Mouse (Mus musculus): ENCODE measurements around the gene Gm9887. TPM values are rescaled to one million over a fixed set of nuclear protein-coding genes. Genes with fewer than 3 reads are reported as not detected.

Gene Gm9887
- polyA plus RNA-seq, 1 experiment from 2014 or later, result 2.9 TPM

GRCm38 (mm10) chr12:69413303-69413702 lies 41.0 kb upstream of the Gm9887 start:
- Histone ChIP-seq H3K4me3 (ENCODE audit: low read length) (no peak overlapping the region), H3K27me3 (ENCODE audit: control insufficient read depth, insufficient read depth, low read length) (no peaks in the 10 kb centered on the region), H3K4me2 (replicated peaks; ENCODE audit: low read depth, low read length) (no peak overlapping the region), H3K27ac (ENCODE audit: low read depth, low read length) (no peak overlapping the region), H3K4me1 (ENCODE audit: control insufficient read depth, insufficient read depth, low read length) (peaks cover 9% of the 10 kb centered on the region; the same call in 1 of the 2 replicates), H3K36me3 (ENCODE audit: control insufficient read depth, insufficient read depth, low read length) (no peaks in the 10 kb centered on the region), H3K9ac (ENCODE audit: low read depth, low read length) (no peak overlapping the region), H3K9me3 (ENCODE audit: control insufficient read depth, low read length) (no peaks in the 10 kb centered on the region)
- WGBS, result 71% methylated on average over 3 of the region's 3 CpGs
- no peak for ATAC-seq (ENCODE audit: low FRiP score, low TSS enrichment)

GRCm38 (mm10) chr12:69411936-69412335 lies 39.7 kb upstream of the Gm9887 start:
- no peak overlapping the region for H3K9ac ChIP-seq (ENCODE audit: low read depth, low read length)
- no peaks in the 10 kb centered on the region for H3K4me1 ChIP-seq (ENCODE audit: control insufficient read depth, insufficient read depth, low read length)
- no peak overlapping the region for H3K4me3 ChIP-seq (ENCODE audit: low read length)
- ATAC-seq (ENCODE audit: low FRiP score, low TSS enrichment), result no peak
- no peaks in the 10 kb centered on the region for H3K36me3 ChIP-seq (ENCODE audit: control insufficient read depth, insufficient read depth, low read length)
- H3K4me2 ChIP-seq (replicated peaks; ENCODE audit: low read depth, low read length), result no peak overlapping the region
- H3K9me3 ChIP-seq (ENCODE audit: control insufficient read depth, low read length), result no peaks in the 10 kb centered on the region
- H3K27ac ChIP-seq (ENCODE audit: low read depth, low read length), result no peak overlapping the region
- WGBS, result 27% methylated on average over 4 of the region's 4 CpGs
- no peaks in the 10 kb centered on the region for H3K27me3 ChIP-seq (ENCODE audit: control insufficient read depth, insufficient read depth, low read length)

GRCm38 (mm10) chr12:69410767-69411166 lies 38.5 kb upstream of the Gm9887 start:
- Histone ChIP-seq H3K27ac (ENCODE audit: low read depth, low read length) (no peak overlapping the region), H3K4me2 (replicated peaks; ENCODE audit: low read depth, low read length) (no peak overlapping the region), H3K4me3 (ENCODE audit: low read length) (no peak overlapping the region), H3K27me3 (ENCODE audit: control insufficient read depth, insufficient read depth, low read length) (no peaks in the 10 kb centered on the region), H3K9me3 (ENCODE audit: control insufficient read depth, low read length) (no peaks in the 10 kb centered on the region), H3K36me3 (ENCODE audit: control insufficient read depth, insufficient read depth, low read length) (no peaks in the 10 kb centered on the region), H3K9ac (ENCODE audit: low read depth, low read length) (no peak overlapping the region), H3K4me1 (ENCODE audit: control insufficient read depth, insufficient read depth, low read length) (no peaks in the 10 kb centered on the region)
- WGBS, result 52% methylated on average over 5 of the region's 5 CpGs
- ATAC-seq (ENCODE audit: low FRiP score, low TSS enrichment), result no peak

- H3K27me3 ChIP-seq (ENCODE audit: control insufficient read depth, insufficient read depth, low read length), result no peaks in the 10 kb centered on the region
- no peak overlapping the region for H3K9ac ChIP-seq (ENCODE audit: low read depth, low read length)
- H3K36me3 ChIP-seq (ENCODE audit: control insufficient read depth, insufficient read depth, low read length), result no peaks in the 10 kb centered on the region
- no peaks in the 10 kb centered on the region for H3K9me3 ChIP-seq (ENCODE audit: control insufficient read depth, low read length)
- no peak overlapping the region for H3K4me2 ChIP-seq (replicated peaks; ENCODE audit: low read depth, low read length)
- no peak for ATAC-seq (ENCODE audit: low FRiP score, low TSS enrichment)
- H3K27ac ChIP-seq (ENCODE audit: low read depth, low read length), result no peak overlapping the region
- no peaks in the 10 kb centered on the region for H3K4me1 ChIP-seq (ENCODE audit: control insufficient read depth, insufficient read depth, low read length)
- H3K4me3 ChIP-seq (ENCODE audit: low read length), result no peak overlapping the region
- WGBS, result 84% methylated on average over 13 of the region's 13 CpGs
Measured at GRCm38 (mm10) chr12:69402594-69403167, 30.4 kb upstream of the Gm9887 start.

- no peaks in the 10 kb centered on the region for H3K27me3 ChIP-seq (ENCODE audit: control insufficient read depth, insufficient read depth, low read length)
- no peak overlapping the region for H3K9ac ChIP-seq (ENCODE audit: low read depth, low read length)
- H3K4me1 ChIP-seq (ENCODE audit: control insufficient read depth, insufficient read depth, low read length), result no peaks in the 10 kb centered on the region
- no peaks in the 10 kb centered on the region for H3K36me3 ChIP-seq (ENCODE audit: control insufficient read depth, insufficient read depth, low read length)
- H3K4me3 ChIP-seq (ENCODE audit: low read length), result no peak overlapping the region
- H3K4me2 ChIP-seq (replicated peaks; ENCODE audit: low read depth, low read length), result no peak overlapping the region
- WGBS, result 71% methylated on average over 9 of the region's 9 CpGs
- no peak overlapping the region for H3K27ac ChIP-seq (ENCODE audit: low read depth, low read length)
- no peaks in the 10 kb centered on the region for H3K9me3 ChIP-seq (ENCODE audit: control insufficient read depth, low read length)
- ATAC-seq (ENCODE audit: low FRiP score, low TSS enrichment), result no peak
Measured at GRCm38 (mm10) chr12:69402100-69402499, 29.8 kb upstream of the Gm9887 start.

- Histone ChIP-seq H3K4me1 (ENCODE audit: control insufficient read depth, insufficient read depth, low read length) (no peaks in the 10 kb centered on the region), H3K36me3 (ENCODE audit: control insufficient read depth, insufficient read depth, low read length) (no peaks in the 10 kb centered on the region), H3K9ac (ENCODE audit: low read depth, low read length) (no peak overlapping the region), H3K4me3 (ENCODE audit: low read length) (no peak overlapping the region), H3K27ac (ENCODE audit: low read depth, low read length) (no peak overlapping the region), H3K27me3 (ENCODE audit: control insufficient read depth, insufficient read depth, low read length) (no peaks in the 10 kb centered on the region), H3K4me2 (replicated peaks; ENCODE audit: low read depth, low read length) (no peak overlapping the region), H3K9me3 (ENCODE audit: control insufficient read depth, low read length) (no peaks in the 10 kb centered on the region)
- 21% methylated on average over 2 of the region's 2 CpGs for WGBS
- no peak; the same call in 1 of the 2 replicates for ATAC-seq (ENCODE audit: low FRiP score, low TSS enrichment)
Measured at GRCm38 (mm10) chr12:69400871-69401286, 28.6 kb upstream of the Gm9887 start.

- Histone ChIP-seq H3K9me3 (ENCODE audit: control insufficient read depth, low read length) (no peaks in the 10 kb centered on the region), H3K4me2 (replicated peaks; ENCODE audit: low read depth, low read length) (no peak overlapping the region), H3K9ac (ENCODE audit: low read depth, low read length) (no peak overlapping the region), H3K4me3 (ENCODE audit: low read length) (no peak overlapping the region), H3K4me1 (ENCODE audit: control insufficient read depth, insufficient read depth, low read length) (no peaks in the 10 kb centered on the region), H3K27ac (ENCODE audit: low read depth, low read length) (no peak overlapping the region), H3K36me3 (ENCODE audit: control insufficient read depth, insufficient read depth, low read length) (no peaks in the 10 kb centered on the region), H3K27me3 (ENCODE audit: control insufficient read depth, insufficient read depth, low read length) (no peaks in the 10 kb centered on the region)
- WGBS, result 71% methylated on average over 4 of the region's 4 CpGs
- ATAC-seq (ENCODE audit: low FRiP score, low TSS enrichment), result no peak
Measured at GRCm38 (mm10) chr12:69400367-69400766, 28.1 kb upstream of the Gm9887 start.

- H3K4me2 ChIP-seq (replicated peaks; ENCODE audit: low read depth, low read length), result no peak overlapping the region
- no peaks in the 10 kb centered on the region for H3K36me3 ChIP-seq (ENCODE audit: control insufficient read depth, insufficient read depth, low read length)
- ATAC-seq (ENCODE audit: low FRiP score, low TSS enrichment), result no peak
- no peak overlapping the region for H3K9ac ChIP-seq (ENCODE audit: low read depth, low read length)
- no peaks in the 10 kb centered on the region for H3K4me1 ChIP-seq (ENCODE audit: control insufficient read depth, insufficient read depth, low read length)
- H3K9me3 ChIP-seq (ENCODE audit: control insufficient read depth, low read length), result no peaks in the 10 kb centered on the region
- H3K27me3 ChIP-seq (ENCODE audit: control insufficient read depth, insufficient read depth, low read length), result no peaks in the 10 kb centered on the region
- H3K27ac ChIP-seq (ENCODE audit: low read depth, low read length), result no peak overlapping the region
- WGBS, result 89% methylated on average over 6 of the region's 6 CpGs
- no peak overlapping the region for H3K4me3 ChIP-seq (ENCODE audit: low read length)
Measured at GRCm38 (mm10) chr12:69394456-69394855, 22.2 kb upstream of the Gm9887 start.

- no peaks in the 10 kb centered on the region for H3K9me3 ChIP-seq (ENCODE audit: control insufficient read depth, low read length)
- H3K27ac ChIP-seq (ENCODE audit: low read depth, low read length), result no peak overlapping the region
- no peak for ATAC-seq (ENCODE audit: low FRiP score, low TSS enrichment)
- no peak overlapping the region for H3K9ac ChIP-seq (ENCODE audit: low read depth, low read length)
- no peaks in the 10 kb centered on the region for H3K36me3 ChIP-seq (ENCODE audit: control insufficient read depth, insufficient read depth, low read length)
- no peaks in the 10 kb centered on the region for H3K27me3 ChIP-seq (ENCODE audit: control insufficient read depth, insufficient read depth, low read length)
- no peaks in the 10 kb centered on the region for H3K4me1 ChIP-seq (ENCODE audit: control insufficient read depth, insufficient read depth, low read length)
- H3K4me2 ChIP-seq (replicated peaks; ENCODE audit: low read depth, low read length), result no peak overlapping the region
- H3K4me3 ChIP-seq (ENCODE audit: low read length), result no peak overlapping the region
- WGBS, result 75% methylated on average over 10 of the region's 10 CpGs
Measured at GRCm38 (mm10) chr12:69393076-69393475, 20.8 kb upstream of the Gm9887 start.
